Mouse (Mus musculus) E14TG2a.4 (cell line): ENCODE results near the gene AL731706.1.

Experiments
- H3K27me3 ChIP-seq: 2 replicates; pipeline ENCODE4 v1.6.1; 2014; ENCODE audit warnings: low read length, control low read depth; ENCODE audit not compliant: insufficient read depth
- H3K36me3 ChIP-seq: 2 replicates; pipeline ENCODE4 v1.6.1; 2014; ENCODE audit warnings: low read length, control low read depth; ENCODE audit not compliant: insufficient read depth
- H3K4me1 ChIP-seq: replicated peaks from 2 replicates; pipeline ENCODE4 v1.6.1; 2014; ENCODE audit warnings: low read depth, low read length, control low read depth
- H3K4me3 ChIP-seq: replicated peaks from 2 replicates; pipeline ENCODE4 v1.5.1; 2014; ENCODE audit warnings: mild to moderate bottlenecking, low read length
- H3K9me3 ChIP-seq: 2 replicates; pipeline ENCODE4 v1.6.1; 2014; ENCODE audit warnings: low read length, control low read depth
- CTCF ChIP-seq: conservative IDR thresholded peaks from 2 replicates; pipeline ENCODE4 v1.5.1; 2014; ENCODE audit warnings: low read length
- NANOG ChIP-seq: IDR thresholded peaks from 2 replicates; pipeline ENCODE4 v1.6.1; 2014; ENCODE audit warnings: borderline replicate concordance, low read length, mixed read lengths
- POU5F1 ChIP-seq: IDR thresholded peaks from 2 replicates; pipeline ENCODE4 v1.6.1; 2014; ENCODE audit warnings: low read length, borderline replicate concordance

Gene AL731706.1

GRCm38 (mm10) chr2:136854543-136855388 lies 36.4 kb downstream of the AL731706.1 start:
- peaks cover 11% of the 10 kb centered on the region for H3K4me1 ChIP-seq

GRCm38 (mm10) chr2:136850366-136850765 lies 40.8 kb downstream of the AL731706.1 start:
- no peak for TF ChIP-seq CTCF
- TF ChIP-seq NANOG, result no peak
- no peak for TF ChIP-seq POU5F1
- no peak overlapping the region for H3K4me3 ChIP-seq
- no peaks in the 10 kb centered on the region for H3K9me3 ChIP-seq
- H3K27me3 ChIP-seq, result no peaks in the 10 kb centered on the region
- peaks cover 10% of the 10 kb centered on the region for H3K4me1 ChIP-seq
- H3K36me3 ChIP-seq, result no peaks in the 10 kb centered on the region

More at GRCm38 (mm10) chr2:136854543-136855388, 36.4 kb downstream of the AL731706.1 start:
- TF ChIP-seq NANOG (no peak), POU5F1 (no peak), CTCF (no peak)
- H3K4me3 ChIP-seq, result no peak overlapping the region
- no peaks in the 10 kb centered on the region for H3K27me3 ChIP-seq
- peaks cover 4% of the 10 kb centered on the region; the same call in 1 of the 2 replicates for H3K36me3 ChIP-seq
- H3K9me3 ChIP-seq, result no peaks in the 10 kb centered on the region

GRCm38 (mm10) chr2:136837994-136838393 lies 53.2 kb downstream of the AL731706.1 start:
- H3K36me3 ChIP-seq, result no peaks in the 10 kb centered on the region
- H3K9me3 ChIP-seq, result no peaks in the 10 kb centered on the region
- H3K4me1 ChIP-seq, result no peaks in the 10 kb centered on the region
- no peak overlapping the region for H3K4me3 ChIP-seq
- H3K27me3 ChIP-seq, result no peaks in the 10 kb centered on the region
- no peak for TF ChIP-seq NANOG

GRCm38 (mm10) chr2:136835882-136836281 lies 55.3 kb downstream of the AL731706.1 start:
- TF ChIP-seq NANOG, result no peak
- no peaks in the 10 kb centered on the region for H3K36me3 ChIP-seq
- no peak overlapping the region for H3K4me3 ChIP-seq
- H3K27me3 ChIP-seq, result no peaks in the 10 kb centered on the region
- no peaks in the 10 kb centered on the region for H3K4me1 ChIP-seq
- H3K9me3 ChIP-seq, result no peaks in the 10 kb centered on the region

- H3K9me3 ChIP-seq, result no peaks in the 10 kb centered on the region
- no peaks in the 10 kb centered on the region for H3K27me3 ChIP-seq
- no peaks in the 10 kb centered on the region for H3K36me3 ChIP-seq
- TF ChIP-seq POU5F1, result no peak
- TF ChIP-seq CTCF, result no peak
- H3K4me3 ChIP-seq, result no peak overlapping the region
- H3K4me1 ChIP-seq, result no peaks in the 10 kb centered on the region
These were observed 56.5 kb downstream of the AL731706.1 start for GRCm38 (mm10) chr2:136834715-136835075.

GRCm38 (mm10) chr2:136833976-136834714 lies 57.0 kb downstream of the AL731706.1 start:
- no peak for TF ChIP-seq NANOG
- no peak for TF ChIP-seq CTCF
- no peak for TF ChIP-seq POU5F1
- H3K9me3 ChIP-seq, result no peaks in the 10 kb centered on the region
- H3K36me3 ChIP-seq, result no peaks in the 10 kb centered on the region
- H3K27me3 ChIP-seq, result no peaks in the 10 kb centered on the region
- no peak overlapping the region for H3K4me3 ChIP-seq
- H3K4me1 ChIP-seq, result no peaks in the 10 kb centered on the region

- Histone ChIP-seq H3K4me1 (no peaks in the 10 kb centered on the region), H3K9me3 (no peaks in the 10 kb centered on the region), H3K4me3 (no peak overlapping the region), H3K36me3 (no peaks in the 10 kb centered on the region), H3K27me3 (no peaks in the 10 kb centered on the region)
- TF ChIP-seq POU5F1 (no peak), CTCF (no peak), NANOG (no peak)
These were observed 58.3 kb downstream of the AL731706.1 start for GRCm38 (mm10) chr2:136832936-136833335.
